Mouse (Mus musculus) embryonic facial prominence, embryonic 15.5 days (tissue): Measurements from ENCODE around the gene Ddx3x. TPM values are rescaled to one million over a fixed set of nuclear protein-coding genes. Genes with fewer than 3 reads are reported as not detected.

Experiments used
- polyA plus RNA-seq: library from polyadenylated mRNA; unstranded; fragments of >200 nt; fragmentation: Nextera tagmentation; extraction: Ambion mirVana; gene quantifications from 2 replicates; pipeline ENCODE4 v1.2.1, GENCODE M21; 2015

Ddx3x gene
- polyA plus RNA-seq, 1 experiment from 2014 or later = 111 TPM

Other genes with a start within 250 kb of the Ddx3x start
- gene Usp9x, start 209.5 kb upstream of the Ddx3x start, polyA plus RNA-seq = 22.9 and 25.7 TPM in 2 replicates
- 0.07 and 0.08 TPM in 2 replicates for gene Nyx, start 185.1 kb downstream of the Ddx3x start, polyA plus RNA-seq